Mouse (Mus musculus) small intestine, adult 2 months (tissue): ENCODE results near the gene Stk17b.

Experiments
- CTCF ChIP-seq: fragments of 200-500 bp; IDR thresholded peaks from 2 replicates; pipeline ENCODE4 v1.5.1; 2012; ENCODE audit warnings: low read depth, mild to moderate bottlenecking, control low read depth, inconsistent platforms, low read length, moderate library complexity, mixed read lengths; ENCODE audit not compliant: insufficient replicate concordance, insufficient read length; ENCODE audit errors: extremely low read depth
- POLR2A ChIP-seq: fragments of 200-500 bp; IDR thresholded peaks from 2 replicates; pipeline ENCODE4 v1.6.1; 2012; ENCODE audit warnings: low read depth, mild to moderate bottlenecking, control low read depth, inconsistent platforms, low read length, moderate library complexity

DNA sequence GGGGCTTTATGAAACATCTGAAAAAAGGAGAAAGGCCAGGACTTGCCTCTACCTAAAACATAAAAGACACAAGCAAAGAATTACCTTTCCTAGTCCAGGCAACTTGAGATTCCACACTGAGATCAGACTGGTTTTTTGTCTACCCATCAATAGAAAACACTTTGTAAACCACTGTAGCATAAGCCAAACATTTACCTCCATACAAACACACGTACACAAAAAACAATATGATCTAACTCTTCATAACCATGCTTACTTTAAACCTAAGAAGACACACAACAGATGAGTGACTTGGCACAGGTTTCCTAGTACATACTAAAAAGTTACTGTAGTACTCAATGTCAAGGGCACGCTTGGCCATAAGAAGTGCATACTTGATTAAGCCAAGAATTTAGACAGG is 9.5 kb downstream of the Stk17b start:
- no peak for TF ChIP-seq POLR2A
- no peak for TF ChIP-seq CTCF
